Mouse (Mus musculus): ENCODE data around the gene Gm29049. TPM values are rescaled to one million over a fixed set of nuclear protein-coding genes. Genes with fewer than 3 reads are reported as not detected.
"Not testable (repeated sequence)": the region's sequence is repeated elsewhere in the genome, so short reads cannot be mapped to it uniquely, and the experiment has no call there.

Gm29049 gene
- polyA plus RNA-seq (2015; fragmentation: Nextera tagmentation; extraction: Ambion mirVana): not detected in 2 replicates

DNA sequence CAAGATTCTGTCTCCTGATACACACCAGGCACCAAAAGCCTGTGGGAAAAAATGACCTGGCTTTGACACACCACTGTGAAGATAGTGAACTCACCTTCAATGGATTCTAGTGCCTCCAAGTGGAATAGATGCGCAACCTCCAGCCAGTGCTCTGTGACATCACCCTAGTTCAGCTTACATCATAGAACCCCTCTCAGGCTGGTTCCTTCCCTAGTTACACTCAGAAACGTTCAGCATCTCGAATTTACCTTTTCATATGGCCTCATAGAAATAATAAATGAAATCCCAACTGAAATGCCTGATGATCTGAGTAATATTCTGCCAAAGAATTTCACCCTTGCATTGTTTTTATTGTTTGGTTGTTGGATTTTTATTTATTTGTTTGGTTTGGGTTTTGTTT is at the start of gene Gm29049:
Gm29049 (minus strand) TSS at position 101 of the 400 bp plus-strand sequence.
- H3K4me2 ChIP-seq (ENCODE audit: low read length); ATAC-seq (replicated peaks; ENCODE audit: low FRiP score, low read depth); DNase-seq (ENCODE audit: low spot score); H3K4me1 ChIP-seq (replicated peaks; ENCODE audit: insufficient read depth, low read length); H3K4me3 ChIP-seq (replicated peaks; ENCODE audit: low read depth, low read length); H3K9ac ChIP-seq (ENCODE audit: low read depth, low read length); H3K36me3 ChIP-seq (ENCODE audit: insufficient read depth, low read length); H3K27me3 ChIP-seq (ENCODE audit: insufficient read depth, low read length); H3K27ac ChIP-seq; H3K9me3 ChIP-seq (replicated peaks; ENCODE audit: low read length): not testable (repeated sequence)
- no CpG with 5 or more reads among the region's 3 CpGs for WGBS

Other genes with a start within 250 kb of the Gm29049 start
- gene Gm20825, start 74.3 kb upstream of the Gm29049 start, polyA plus RNA-seq (2015; fragmentation: Nextera tagmentation; extraction: Ambion mirVana): not detected in 2 replicates

Measured in kidney, postnatal 0 days (tissue).